Mouse (Mus musculus): ENCODE measurements around the gene Rpl3. TPM values are rescaled to one million over a fixed set of nuclear protein-coding genes. Genes with fewer than 3 reads are reported as not detected.

Rpl3 gene
- polyA plus RNA-seq, 1 experiment from 2014 or later = 547 TPM

DNA sequence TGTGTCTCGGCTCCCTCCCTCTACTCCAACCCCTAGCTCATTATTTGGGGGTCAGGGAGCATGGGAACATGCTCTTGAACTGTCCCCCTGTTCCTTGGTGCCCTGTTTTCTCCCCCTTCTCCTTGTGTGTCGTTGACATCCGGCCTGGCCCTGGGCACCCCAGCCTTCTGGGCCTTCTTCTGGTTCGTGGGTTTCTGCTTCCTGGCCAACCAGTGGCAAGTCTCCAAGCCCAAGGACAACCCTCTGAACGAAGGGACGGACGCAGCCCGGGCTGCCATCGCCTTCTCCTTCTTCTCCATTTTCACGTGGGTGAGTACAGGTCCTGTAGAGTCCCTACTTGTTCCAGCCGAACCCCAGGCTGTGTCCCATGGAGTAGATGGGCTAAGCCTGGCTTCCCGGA, 19.8 kb upstream of the Rpl3 start:
- Histone ChIP-seq H3K9ac (no peak overlapping the region), H3K4me2 (no peak overlapping the region), H3K27me3 (no peaks in the 10 kb centered on the region), H3K27ac (replicated peaks) (no peak overlapping the region), H3K4me1 (replicated peaks) (no peaks in the 10 kb centered on the region), H3K4me3 (no peak overlapping the region), H3K36me3 (peaks cover 31% of the 10 kb centered on the region), H3K9me3 (no peaks in the 10 kb centered on the region)
- 81% methylated on average over 12 of the region's 12 CpGs for WGBS
- no peak for ATAC-seq (ENCODE audit: low FRiP score, low read depth)

DNA sequence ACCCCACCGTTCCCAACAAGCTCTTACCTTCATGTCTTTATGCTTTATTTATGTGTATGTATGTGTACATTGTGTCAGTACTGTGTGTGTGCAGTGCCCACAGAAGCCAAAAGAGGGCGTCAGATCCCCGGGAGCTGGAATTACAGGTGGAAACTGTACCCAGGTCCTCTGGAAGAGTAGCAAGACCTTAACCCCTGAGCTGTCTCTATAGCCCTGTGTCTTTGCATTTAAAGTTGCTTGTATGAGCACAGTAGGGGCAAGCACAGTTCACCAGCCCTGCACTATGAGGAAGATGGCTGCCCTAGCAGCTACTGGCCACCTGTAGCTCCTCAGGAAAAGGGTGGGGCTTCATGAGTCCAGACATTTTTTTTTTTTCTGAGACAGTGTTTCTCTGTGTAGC, 15.9 kb upstream of the Rpl3 start:
- 91% methylated on average over 3 of the region's 3 CpGs for WGBS
- H3K36me3 ChIP-seq = peaks cover 20% of the 10 kb centered on the region
- no peak overlapping the region for H3K4me2 ChIP-seq
- no peaks in the 10 kb centered on the region for H3K4me1 ChIP-seq (replicated peaks)
- no peaks in the 10 kb centered on the region for H3K9me3 ChIP-seq
- no peak for ATAC-seq (ENCODE audit: low FRiP score, low read depth)
- no peak overlapping the region for H3K4me3 ChIP-seq
- no peaks in the 10 kb centered on the region for H3K27me3 ChIP-seq
- no peak overlapping the region for H3K9ac ChIP-seq
- H3K27ac ChIP-seq (replicated peaks) = no peak overlapping the region

DNA sequence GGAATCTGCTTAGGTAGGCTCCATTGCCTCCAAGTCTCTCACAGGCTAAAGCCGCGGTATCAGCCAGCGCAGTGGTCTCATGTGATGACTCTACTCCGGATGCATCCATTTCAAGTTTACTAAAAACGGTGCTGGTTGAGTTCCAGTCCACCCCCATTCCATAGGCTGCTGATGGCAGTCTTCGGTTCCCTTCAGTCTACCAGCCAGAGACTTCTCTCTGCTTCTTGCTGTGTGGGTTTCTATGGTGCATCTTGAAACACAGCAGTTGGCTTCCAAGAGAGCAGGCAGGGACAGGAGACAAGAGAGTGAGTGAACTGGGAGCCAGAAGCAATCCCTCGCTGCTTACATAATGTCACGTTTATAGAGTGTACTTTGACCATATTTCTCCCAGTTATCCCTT, 15.5 kb upstream of the Rpl3 start:
- H3K36me3 ChIP-seq = peaks cover 16% of the 10 kb centered on the region
- H3K9ac ChIP-seq = no peak overlapping the region
- no peak overlapping the region for H3K27ac ChIP-seq (replicated peaks)
- WGBS = 93% methylated on average over 8 of the region's 8 CpGs
- H3K9me3 ChIP-seq = no peaks in the 10 kb centered on the region
- no peak overlapping the region for H3K4me3 ChIP-seq
- H3K4me2 ChIP-seq = no peak overlapping the region
- ATAC-seq (ENCODE audit: low FRiP score, low read depth) = no peak
- H3K4me1 ChIP-seq (replicated peaks) = no peaks in the 10 kb centered on the region
- no peaks in the 10 kb centered on the region for H3K27me3 ChIP-seq

DNA sequence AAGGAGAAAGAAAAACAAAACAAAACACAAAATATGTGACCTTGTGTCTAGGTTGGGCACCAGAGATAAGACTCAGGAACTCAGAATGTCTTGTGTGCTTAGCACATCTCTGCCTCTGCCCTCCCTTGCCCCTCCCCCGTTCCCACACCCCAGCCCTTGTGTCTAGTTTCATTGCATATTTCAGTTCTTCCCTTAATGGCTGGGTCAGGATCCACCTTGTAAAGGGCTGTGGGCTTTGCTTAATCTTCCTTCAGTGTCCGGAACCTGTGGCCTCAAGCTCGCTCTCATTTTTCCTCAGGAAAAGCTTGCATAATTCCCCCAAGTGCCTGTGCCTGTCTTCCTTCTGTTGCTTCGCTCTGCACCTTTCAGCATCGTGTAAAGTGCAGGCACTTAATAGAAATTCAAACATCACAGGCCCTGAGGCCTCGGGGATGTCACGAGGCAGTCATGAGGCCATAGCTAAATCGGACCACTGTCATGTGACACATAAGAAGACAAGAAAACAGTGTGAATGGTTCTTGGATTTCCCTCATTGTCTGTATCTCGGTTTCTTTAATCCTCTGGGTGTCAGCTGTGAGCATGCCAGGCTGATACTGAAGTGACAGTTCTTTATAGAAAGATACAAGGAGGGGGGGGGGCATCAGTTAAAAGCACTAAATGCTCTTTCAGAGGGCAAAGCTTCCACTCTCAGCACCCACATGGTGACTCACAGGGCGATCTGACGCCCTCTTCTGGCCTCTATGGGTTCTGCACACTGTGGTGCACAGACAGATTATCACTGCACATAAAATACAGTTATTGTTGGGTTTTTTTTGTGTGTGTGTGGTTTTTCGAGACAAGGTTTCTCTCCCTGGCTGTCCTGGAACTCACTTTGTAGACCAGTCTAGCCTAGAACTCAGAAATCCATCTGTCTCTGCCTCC, 14.1 kb upstream of the Rpl3 start:
- Histone ChIP-seq H3K9ac (no peak overlapping the region), H3K4me2 (no peak overlapping the region), H3K9me3 (no peaks in the 10 kb centered on the region), H3K27me3 (no peaks in the 10 kb centered on the region), H3K4me1 (replicated peaks) (no peaks in the 10 kb centered on the region), H3K36me3 (0 out of 2 replicates have a peak, but pooled peaks cover 4% of the 10 kb centered on the region), H3K4me3 (no peak overlapping the region), H3K27ac (replicated peaks) (no peak overlapping the region)
- ATAC-seq (ENCODE audit: low FRiP score, low read depth) = no peak
- WGBS = 73% methylated on average over 12 of the region's 12 CpGs

DNA sequence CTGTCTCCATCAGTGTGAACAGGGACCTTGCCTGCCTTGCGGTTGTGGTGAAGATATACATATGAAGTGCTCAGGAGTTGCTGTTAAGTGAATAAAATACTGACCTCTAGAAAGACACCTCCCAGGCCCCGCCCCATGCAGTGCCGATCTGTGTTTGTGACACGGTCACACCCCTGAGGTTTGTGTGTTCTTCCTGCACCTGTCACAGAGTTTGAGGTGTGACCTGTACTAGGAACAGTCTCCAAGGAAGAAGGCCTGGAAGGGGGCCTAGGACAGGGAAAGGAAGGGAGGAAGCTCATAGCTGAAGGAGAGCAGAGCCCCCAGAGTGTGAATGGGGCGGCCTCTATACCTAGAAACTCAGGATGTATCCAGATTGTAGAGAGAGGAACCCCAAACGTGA, 10.8 kb upstream of the Rpl3 start:
- Histone ChIP-seq H3K9me3 (no peaks in the 10 kb centered on the region), H3K36me3 (no peaks in the 10 kb centered on the region), H3K4me2 (no peak overlapping the region), H3K27me3 (no peaks in the 10 kb centered on the region), H3K4me1 (replicated peaks) (peaks cover 17% of the 10 kb centered on the region), H3K4me3 (no peak overlapping the region), H3K27ac (replicated peaks) (no peak overlapping the region), H3K9ac (no peak overlapping the region)
- ATAC-seq (ENCODE audit: low FRiP score, low read depth) = no peak
- WGBS = 87% methylated on average over 6 of the region's 6 CpGs

DNA sequence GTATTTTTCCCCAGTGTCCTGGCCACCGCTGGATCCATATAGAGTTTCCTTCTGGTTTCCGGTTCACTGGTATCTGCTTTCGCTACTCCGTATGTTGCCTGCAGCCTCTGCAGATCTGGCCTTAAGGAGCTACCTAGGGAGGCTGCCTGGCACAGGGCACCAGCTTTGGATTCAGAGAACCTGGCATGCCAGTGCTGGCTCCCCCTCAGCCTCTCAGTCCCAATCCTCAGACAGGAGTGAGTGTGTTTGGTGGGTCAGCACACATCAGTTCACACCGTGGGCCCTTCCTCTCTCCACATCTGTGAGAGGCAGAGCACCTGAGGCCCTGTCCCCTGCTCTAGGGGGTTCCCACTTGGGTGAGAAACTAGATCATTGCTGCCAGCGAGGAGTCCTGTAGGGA, 9.8 kb upstream of the Rpl3 start:
- Histone ChIP-seq H3K4me1 (replicated peaks) (peaks cover 27% of the 10 kb centered on the region), H3K27me3 (no peaks in the 10 kb centered on the region), H3K4me2 (no peak overlapping the region), H3K36me3 (no peaks in the 10 kb centered on the region), H3K27ac (replicated peaks) (0 out of 2 replicates have a peak overlapping the region, but pooled peaks have one; percentile 50), H3K9ac (no peak overlapping the region), H3K9me3 (no peaks in the 10 kb centered on the region), H3K4me3 (no peak overlapping the region)
- WGBS = 76% methylated on average over 6 of the region's 6 CpGs
- no peak for ATAC-seq (ENCODE audit: low FRiP score, low read depth)

DNA sequence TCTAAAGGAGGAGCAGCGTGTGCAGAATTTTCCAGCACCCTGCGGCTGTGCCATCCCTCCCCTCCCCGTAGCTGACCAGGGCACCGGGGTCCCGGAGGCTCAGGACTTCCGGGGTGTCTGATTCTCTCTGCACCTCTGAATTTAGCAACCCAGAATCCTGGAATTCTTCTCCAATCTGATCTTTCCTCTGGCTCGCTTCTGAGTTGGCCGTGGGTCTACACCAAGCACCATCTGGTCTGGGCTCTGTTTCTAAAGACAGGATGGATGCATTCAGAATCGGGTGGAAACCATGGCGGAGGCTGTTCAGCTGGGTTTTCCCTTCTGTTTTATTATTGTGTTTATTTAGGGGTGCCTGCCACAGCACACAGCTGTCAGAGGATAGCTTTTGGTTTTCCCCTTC, 9.2 kb upstream of the Rpl3 start:
- no peak overlapping the region for H3K9ac ChIP-seq
- H3K27me3 ChIP-seq = no peaks in the 10 kb centered on the region
- no peaks in the 10 kb centered on the region for H3K36me3 ChIP-seq
- no peak overlapping the region for H3K4me2 ChIP-seq
- ATAC-seq (ENCODE audit: low FRiP score, low read depth) = no peak
- no peak overlapping the region for H3K4me3 ChIP-seq
- no peaks in the 10 kb centered on the region for H3K9me3 ChIP-seq
- 0 out of 2 replicates have a peak overlapping the region, but pooled peaks have one; percentile 50 for H3K27ac ChIP-seq (replicated peaks)
- peaks cover 27% of the 10 kb centered on the region for H3K4me1 ChIP-seq (replicated peaks)
- 79% methylated on average over 10 of the region's 10 CpGs for WGBS

DNA sequence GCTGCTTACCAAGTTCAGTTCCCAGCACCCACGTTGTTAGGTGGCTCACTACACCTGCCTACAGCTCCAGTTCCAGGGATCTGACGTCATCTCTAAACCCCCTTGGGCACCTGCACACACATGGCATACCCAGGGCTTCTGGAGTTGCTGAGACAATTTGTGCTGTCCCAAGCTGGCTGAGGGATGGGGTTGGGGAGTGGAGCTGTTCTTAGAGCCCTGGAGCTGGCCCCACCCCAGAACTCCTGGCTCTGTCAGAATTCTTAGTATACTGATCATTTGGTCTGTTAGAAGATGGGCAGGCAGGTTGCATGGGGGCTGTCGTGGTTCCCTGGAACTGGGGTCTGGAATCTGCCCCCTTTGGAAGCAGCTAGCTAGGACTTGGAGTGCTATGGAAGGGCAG, 8.5 kb upstream of the Rpl3 start:
- Histone ChIP-seq H3K27ac (replicated peaks) (no peak overlapping the region), H3K4me3 (no peak overlapping the region), H3K4me1 (replicated peaks) (peaks cover 27% of the 10 kb centered on the region), H3K9ac (no peak overlapping the region), H3K4me2 (no peak overlapping the region), H3K36me3 (no peaks in the 10 kb centered on the region), H3K27me3 (no peaks in the 10 kb centered on the region), H3K9me3 (no peaks in the 10 kb centered on the region)
- 72% methylated on average over 3 of the region's 3 CpGs for WGBS
- no peak for ATAC-seq (ENCODE audit: low FRiP score, low read depth)

DNA sequence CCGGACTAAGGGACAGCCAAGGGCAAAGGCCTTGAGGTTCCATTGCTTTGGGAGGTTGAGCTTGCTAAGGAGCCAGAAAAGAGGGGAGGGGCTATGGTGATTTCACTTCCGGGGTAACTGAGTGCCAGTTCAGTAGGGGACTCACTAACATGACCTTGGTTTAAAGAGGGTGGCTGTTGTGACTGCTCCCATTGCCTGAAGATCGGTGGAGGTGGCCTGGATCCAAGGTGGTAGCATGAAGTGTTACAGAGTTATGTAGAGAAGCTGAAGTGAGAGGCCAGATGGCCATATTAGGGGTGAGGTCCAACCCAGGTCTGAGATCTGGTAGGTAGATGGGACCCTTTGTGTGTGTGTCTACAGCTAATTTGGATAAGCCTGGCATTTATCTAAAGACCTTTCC, 7.8 kb upstream of the Rpl3 start:
- no peaks in the 10 kb centered on the region for H3K27me3 ChIP-seq
- H3K9me3 ChIP-seq = no peaks in the 10 kb centered on the region

DNA sequence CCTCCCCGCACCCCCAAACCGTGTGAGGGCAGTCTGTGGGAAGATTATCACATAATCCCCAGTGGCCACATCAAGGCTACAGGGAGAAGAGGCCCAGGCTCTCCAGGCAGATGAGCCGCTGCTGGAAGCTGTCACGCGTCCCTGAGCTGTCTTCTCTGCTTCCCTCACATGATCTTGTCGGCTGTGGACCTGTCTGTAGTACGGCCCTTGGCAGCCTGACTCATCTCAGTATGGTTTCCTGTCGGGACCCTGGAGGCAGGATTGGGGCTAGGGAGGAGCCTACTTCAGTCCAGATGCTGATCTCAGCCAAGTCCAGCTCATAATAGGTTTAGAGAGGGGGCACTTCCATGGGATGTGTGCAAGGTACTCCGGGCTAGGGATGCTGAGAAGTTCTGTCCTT, 7.1 kb upstream of the Rpl3 start:
- no peak overlapping the region for H3K4me3 ChIP-seq
- H3K27me3 ChIP-seq = no peaks in the 10 kb centered on the region
- H3K36me3 ChIP-seq = no peaks in the 10 kb centered on the region
- H3K9me3 ChIP-seq = no peaks in the 10 kb centered on the region
- no peak overlapping the region for H3K4me2 ChIP-seq
- H3K4me1 ChIP-seq (replicated peaks) = peaks cover 31% of the 10 kb centered on the region
- H3K9ac ChIP-seq = no peak overlapping the region
- 57% methylated on average over 9 of the region's 9 CpGs for WGBS
- ATAC-seq (ENCODE audit: low FRiP score, low read depth) = no peak
- H3K27ac ChIP-seq (replicated peaks) = no peak overlapping the region; the same call in 1 of the 2 replicates

More for the DNA sequence above, 7.8 kb upstream of the Rpl3 start:
- 73% methylated on average over 3 of the region's 3 CpGs for WGBS
- no peak overlapping the region for H3K27ac ChIP-seq (replicated peaks)
- H3K4me1 ChIP-seq (replicated peaks) = peaks cover 27% of the 10 kb centered on the region
- H3K9ac ChIP-seq = no peak overlapping the region
- H3K36me3 ChIP-seq = no peaks in the 10 kb centered on the region
- no peak for ATAC-seq (ENCODE audit: low FRiP score, low read depth)
- no peak overlapping the region for H3K4me3 ChIP-seq
- no peak overlapping the region for H3K4me2 ChIP-seq

DNA sequence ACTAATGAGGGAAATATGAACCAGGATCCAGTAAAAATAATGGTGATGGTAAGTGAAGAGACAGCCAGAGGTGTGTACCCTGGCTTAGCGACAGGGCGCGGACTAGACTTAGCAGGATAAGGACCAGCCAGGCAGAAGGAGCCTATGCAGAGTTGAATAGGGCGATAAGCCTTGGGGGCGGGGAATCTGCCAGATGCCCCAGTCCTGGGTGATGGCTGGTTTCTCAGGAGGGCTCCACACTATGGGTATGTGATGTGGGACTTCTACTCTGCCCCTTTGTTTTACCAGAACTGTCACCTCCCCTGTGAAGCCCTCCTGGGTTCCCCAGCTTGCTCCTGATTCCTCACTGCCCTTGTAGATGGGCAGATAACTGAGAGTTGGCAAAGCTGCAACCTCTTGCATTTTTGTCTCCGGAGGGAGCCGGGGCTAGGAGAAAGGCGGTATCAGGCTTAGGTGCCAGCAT, 6.4 kb upstream of the Rpl3 start:
- ATAC-seq (ENCODE audit: low FRiP score, low read depth) = no peak
- H3K27me3 ChIP-seq = no peaks in the 10 kb centered on the region
- peaks cover 38% of the 10 kb centered on the region for H3K4me1 ChIP-seq (replicated peaks)
- 47% methylated on average over 8 of the region's 8 CpGs for WGBS
- no peaks in the 10 kb centered on the region for H3K36me3 ChIP-seq
- peak overlapping the region; percentile 15; the same call in 1 of the 2 replicates for H3K4me2 ChIP-seq
- no peak overlapping the region for H3K4me3 ChIP-seq
- H3K9me3 ChIP-seq = no peaks in the 10 kb centered on the region
- peak overlapping the region; percentile 49; the same call in 1 of the 2 replicates for H3K27ac ChIP-seq (replicated peaks)
- no peak overlapping the region for H3K9ac ChIP-seq

DNA sequence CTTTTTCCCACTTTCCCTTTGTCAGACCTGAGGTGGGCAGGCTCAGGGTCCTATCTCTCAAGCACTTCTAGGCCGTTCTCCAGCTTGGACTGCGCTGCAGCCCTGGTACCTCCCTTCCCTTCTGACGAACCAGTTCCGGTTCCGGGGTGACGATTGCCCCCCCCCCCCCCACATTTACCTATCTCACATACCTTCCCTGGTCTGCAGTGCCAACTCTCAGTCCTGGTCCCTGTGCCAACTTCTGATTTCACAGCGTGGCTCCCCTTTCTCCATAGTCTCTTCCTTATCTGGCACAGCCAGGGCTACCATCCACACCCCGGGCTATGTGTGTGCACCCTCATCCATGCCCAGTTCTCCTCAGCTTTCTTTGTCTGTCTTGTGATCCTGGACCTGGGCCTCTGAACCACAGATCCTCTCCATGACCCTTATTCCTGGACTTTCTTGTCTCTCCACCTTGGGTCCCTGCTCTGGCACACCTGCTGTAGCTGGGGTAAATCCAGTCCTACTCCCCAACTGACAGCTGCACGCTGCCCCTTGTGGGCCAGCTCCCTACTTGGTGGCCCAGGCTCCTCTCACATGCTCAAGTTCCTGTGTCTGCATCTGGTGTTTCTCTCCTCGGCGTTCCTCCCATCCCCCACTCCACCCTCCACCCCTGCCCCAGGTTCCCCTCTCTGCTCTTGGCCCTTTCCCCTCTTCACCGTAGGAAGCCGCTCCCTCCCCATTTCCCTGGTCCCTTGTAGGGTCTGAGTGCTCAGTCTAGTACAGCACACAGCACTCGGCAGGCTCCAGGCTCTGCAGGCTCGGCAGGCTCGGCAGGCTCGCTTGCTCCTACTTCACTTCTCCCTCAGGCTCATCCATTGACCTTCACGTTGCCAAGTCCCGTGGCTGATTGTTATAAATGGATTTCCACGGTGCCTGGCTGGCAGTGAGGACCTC, 5.5 kb upstream of the Rpl3 start:
- H3K9me3 ChIP-seq = no peaks in the 10 kb centered on the region
- 25% methylated on average over 18 of the region's 20 CpGs for WGBS

More for the DNA sequence above, 5.5 kb upstream of the Rpl3 start:
- Histone ChIP-seq H3K27me3 (no peaks in the 10 kb centered on the region), H3K4me2 (peak overlapping the region; percentile 15; the same call in 1 of the 2 replicates), H3K27ac (replicated peaks) (peak overlapping the region; percentile 49), H3K9ac (peak overlapping the region; percentile 30), H3K4me3 (no peak overlapping the region), H3K4me1 (replicated peaks) (peaks cover 46% of the 10 kb centered on the region), H3K36me3 (no peaks in the 10 kb centered on the region)
- ATAC-seq (ENCODE audit: low FRiP score, low read depth) = no peak

Data from hindbrain, embryonic 15.5 days (tissue).